Mouse (Mus musculus) thymus, adult 2 months (tissue): ENCODE measurements around the gene Dnaaf1.

Experiments used
- CTCF ChIP-seq: fragments of 200-500 bp; IDR thresholded peaks from 2 replicates; pipeline ENCODE4 v1.5.1; 2012; ENCODE audit warnings: mild to moderate bottlenecking, control low read depth, low read length, moderate library complexity, borderline replicate concordance; ENCODE audit not compliant: control insufficient read depth, poor library complexity, insufficient read depth; ENCODE audit errors: extremely low read depth
- POLR2A ChIP-seq: fragments of 200-500 bp; IDR thresholded peaks from 2 replicates; pipeline ENCODE4 v1.6.1; 2012; ENCODE audit warnings: mild to moderate bottlenecking, low read length, control low read depth, moderate library complexity; ENCODE audit not compliant: control insufficient read depth, poor library complexity, insufficient read depth; ENCODE audit errors: extremely low read depth

DNA sequence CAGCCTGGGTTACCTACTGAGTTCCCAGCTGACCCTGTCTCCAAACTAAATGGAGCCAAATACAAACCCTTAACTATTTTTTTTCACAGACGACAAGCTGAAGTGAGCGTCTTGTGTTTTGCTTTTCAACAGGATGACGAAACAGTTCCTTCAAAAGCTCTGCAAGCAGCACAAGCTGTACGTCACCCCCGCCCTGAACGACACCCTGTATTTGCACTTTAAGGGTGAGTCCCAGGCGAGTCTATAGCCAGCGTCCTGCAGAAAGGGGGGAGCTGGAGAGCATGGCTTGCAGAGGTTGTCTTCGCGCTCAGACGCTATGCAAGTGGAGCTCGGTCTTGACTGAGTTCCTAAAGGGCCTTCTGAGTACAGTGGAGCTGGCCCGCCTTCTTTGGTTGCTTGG, 4.1 kb downstream of the Dnaaf1 start:
- TF ChIP-seq CTCF (no peak), POLR2A (no peak)
